Mouse (Mus musculus) small intestine, adult 2 months (tissue): ENCODE results near the gene Rnf123.

Experiments used
- CTCF ChIP-seq: fragments of 200-500 bp; IDR thresholded peaks from 2 replicates; pipeline ENCODE4 v1.5.1; 2012; ENCODE audit warnings: low read depth, mild to moderate bottlenecking, control low read depth, inconsistent platforms, low read length, moderate library complexity, mixed read lengths; ENCODE audit not compliant: insufficient replicate concordance, insufficient read length; ENCODE audit errors: extremely low read depth
- POLR2A ChIP-seq: fragments of 200-500 bp; IDR thresholded peaks from 2 replicates; pipeline ENCODE4 v1.6.1; 2012; ENCODE audit warnings: low read depth, mild to moderate bottlenecking, control low read depth, inconsistent platforms, low read length, moderate library complexity

DNA sequence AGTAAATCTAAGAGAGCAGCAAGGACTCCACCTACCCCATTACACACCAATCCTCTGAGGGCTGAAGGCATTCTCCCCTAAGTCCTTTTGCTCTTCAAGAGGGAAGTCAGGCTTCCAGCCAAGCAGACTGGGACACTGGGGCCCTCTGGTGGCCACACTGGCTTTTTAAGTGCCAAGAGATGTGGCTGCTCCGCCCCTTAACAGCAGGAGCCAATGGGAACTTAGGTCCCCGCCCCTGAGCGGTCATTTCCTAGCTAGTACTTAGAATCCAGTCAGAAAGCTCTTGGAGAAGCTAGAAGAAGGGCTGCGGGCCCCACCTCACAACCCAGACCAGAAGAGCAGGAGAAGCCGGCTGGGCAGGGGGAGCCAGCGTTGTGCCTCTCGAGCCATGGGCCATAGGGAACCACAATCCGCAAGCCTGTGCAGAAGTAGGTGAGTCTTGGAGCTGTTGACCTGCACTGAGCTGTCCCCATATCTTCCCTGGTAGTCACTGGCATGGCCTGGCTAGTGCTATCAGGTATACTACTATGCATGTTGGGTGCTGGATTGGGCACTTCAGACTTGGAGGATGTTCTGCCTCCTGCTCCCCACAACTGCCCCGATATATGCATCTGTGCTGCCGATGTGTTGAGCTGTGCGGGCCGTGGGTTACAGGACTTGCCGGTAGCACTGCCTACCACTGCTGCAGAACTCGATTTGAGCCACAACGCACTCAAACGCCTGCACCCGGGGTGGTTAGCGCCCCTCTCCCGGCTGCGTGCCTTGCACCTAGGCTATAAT, 30.1 kb downstream of the Rnf123 start, which contains the start of gene Amigo3:
- TF ChIP-seq CTCF (peak; percentile 95), POLR2A (peak; percentile 35; the same call in 1 of the 2 replicates)
